ENCODE assay signal across 14 mouse cellular contexts in genomic region chrX:99467032-99467644, GRCm38 (mm10). TPM values are rescaled to one million over a fixed set of nuclear protein-coding genes. Genes with fewer than 3 reads are reported as not detected.
DNase-seq lines count a peak whose midpoint lies in the region; ATAC-seq lines count a peak whose summit lies in the region.
"Had no signal": no experiment of that assay in that cellular context is flagged by ENCODE, and none has a peak within 500 bp of the region (broad histone marks: within the 10 kb centered on the region; RNA-seq: fewer than 3 reads in every experiment).

No protein-coding gene starts in this region.

- ATAC-seq in cerebellum, adult (ENCODE audit: insufficient number of reproducible peaks, low FRiP score, low TSS enrichment) = no peak
- ATAC-seq: forebrain, embryonic 13.5 days had no signal

- intact Hi-C loops in heart, postnatal 14 days (cut with DNase I) = no loop called here

- peak; percentile 48 for DNase-seq in cerebellum, adult 11 months
- DNase-seq in heart, postnatal 14 days = peak; percentile 18 to 40
- DNase-seq in heart, adult 9 months (ENCODE audit: low spot score in 2 of 2) = no peak
- peak; percentile 76 for DNase-seq in brain, adult 2 months (ENCODE audit: low read depth, low spot score)
- peak; percentile 60 to 62 for DNase-seq in cerebellum, postnatal 36 days
- no peak for DNase-seq in retina, embryonic 14.5 days (ENCODE audit: low spot score)
- no peak for DNase-seq in ovary, postnatal 14 days (ENCODE audit: low spot score)
- DNase-seq: adrenal gland, postnatal 10 days; liver; lung, adult 18-20 months; lung, postnatal 36 days; thymus, adult 18-20 months had no signal

RNA-seq across cellular contexts. Expression of gene Pja1, which starts 3.9 kb away (rescaled TPM):
- 10 to 100 TPM; 26.8 to 29.9 TPM for total RNA-seq in heart, postnatal 14 days (2021)

Comparison
In these comparisons a context has a peak if more than half of its experiments do, and no peak if none do; other contexts are left out.
1. DNase-seq: peak in cerebellum, adult 11 months (single experiment), heart, postnatal 14 days (2 of 2), brain, adult 2 months (single experiment) and cerebellum, postnatal 36 days (2 of 2); none in heart, adult 9 months (0 of 2), retina, embryonic 14.5 days (single experiment) and ovary, postnatal 14 days (single experiment).